Mouse (Mus musculus): ENCODE data around the gene B230217C12Rik.

- TF ChIP-seq CTCF (IDR thresholded peaks at IDR 0.05; ENCODE audit: low read depth): no peak
- no peak for TF ChIP-seq EP300 (IDR thresholded peaks at IDR 0.05; ENCODE audit: low read depth)
Measured at GRCm38 (mm10) chr11:97825971-97826370, 14.6 kb upstream of the B230217C12Rik start.
